Mouse (Mus musculus) megakaryocyte-erythroid progenitor cell, adult 5 weeks (primary cell): ENCODE data around the gene Rnf168. TPM values are rescaled to one million over a fixed set of nuclear protein-coding genes. Genes with fewer than 3 reads are reported as not detected.

Experiments
- polyA plus RNA-seq: library from polyadenylated mRNA; stranded (reverse); fragments of >175 nt; gene quantifications from 2 replicates; pipeline ENCODE4 v1.2.3, GENCODE M21; 2012

Gene Rnf168
- 8.0 and 11.0 TPM in 2 replicates for polyA plus RNA-seq

DNA sequence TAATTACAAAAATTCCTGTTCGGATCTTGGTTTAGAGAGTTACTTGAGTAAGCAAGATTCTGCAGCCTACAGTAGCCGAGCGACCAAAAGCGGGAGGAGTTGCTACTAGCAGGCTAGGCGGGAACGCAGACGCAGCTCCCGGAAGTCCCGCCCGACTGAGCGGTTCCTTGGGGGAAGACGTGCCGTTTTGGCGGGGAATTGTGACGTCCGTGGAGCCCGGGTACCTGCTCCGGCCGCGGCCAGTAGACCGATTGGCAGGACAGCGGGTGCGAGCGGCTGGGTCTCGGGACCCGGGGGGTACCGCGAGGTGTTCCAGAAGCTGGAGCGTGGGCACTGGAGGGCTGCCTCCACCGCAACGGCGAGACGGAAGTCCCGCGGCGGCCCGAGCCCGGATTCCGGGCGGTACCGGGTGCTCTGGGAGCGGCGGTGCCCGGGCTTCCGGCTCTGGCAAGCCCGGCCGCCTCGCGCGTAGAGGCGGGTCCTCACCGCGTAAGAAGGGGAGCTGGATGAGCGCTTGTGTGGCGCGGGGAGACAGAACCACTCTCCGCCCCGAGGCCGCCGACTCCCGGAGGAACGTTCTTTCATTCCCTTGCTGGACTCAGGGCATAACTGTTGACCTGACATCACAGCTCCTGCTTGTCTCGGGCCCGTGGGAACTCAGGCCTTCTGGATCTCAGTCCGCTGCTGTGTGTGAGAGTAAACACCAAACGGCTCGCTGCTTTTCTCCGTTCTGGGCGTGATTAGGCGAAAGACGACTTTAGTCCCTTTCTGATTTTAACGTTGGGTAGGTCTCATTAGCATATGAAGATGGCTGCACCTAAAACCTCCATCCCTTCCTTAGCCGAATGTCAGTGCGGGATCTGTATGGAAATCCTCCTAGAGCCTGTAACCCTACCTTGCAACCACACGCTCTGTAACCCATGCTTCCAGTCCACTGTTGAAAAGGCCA lies at the start of gene Rnf168:
Gene Rnf168, plus strand, starts transcription at position 152 of the 949 bp plus-strand sequence.

DNA sequence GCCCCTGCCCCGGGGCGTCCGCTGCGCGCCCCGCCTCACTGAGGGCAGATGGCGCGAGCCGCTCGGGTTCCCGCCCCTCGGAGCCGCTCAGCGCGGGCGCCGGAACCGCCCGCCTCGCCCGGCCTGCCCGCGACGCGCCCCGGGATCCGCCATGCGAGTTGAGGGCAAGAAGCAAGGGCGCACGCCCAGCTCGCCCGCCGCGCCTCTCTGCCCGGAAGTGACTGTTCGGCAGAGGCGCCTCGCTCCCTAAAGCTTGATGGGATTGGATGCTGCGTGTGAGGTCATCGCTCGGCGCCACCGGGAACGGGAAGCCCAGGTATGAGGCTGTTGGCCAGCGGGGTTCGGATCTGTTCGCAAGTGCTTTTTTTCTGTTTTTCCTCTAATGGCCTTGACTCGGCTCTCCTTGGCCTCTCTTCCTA lies 30.3 kb upstream of the Rnf168 start, which contains the start of the genes Fbxo45 and Wdr53:
Gene Fbxo45, minus strand, starts transcription at position 207 of the 419 bp plus-strand sequence.
Gene Wdr53, plus strand, starts transcription at position 276 of the 419 bp plus-strand sequence.

DNA sequence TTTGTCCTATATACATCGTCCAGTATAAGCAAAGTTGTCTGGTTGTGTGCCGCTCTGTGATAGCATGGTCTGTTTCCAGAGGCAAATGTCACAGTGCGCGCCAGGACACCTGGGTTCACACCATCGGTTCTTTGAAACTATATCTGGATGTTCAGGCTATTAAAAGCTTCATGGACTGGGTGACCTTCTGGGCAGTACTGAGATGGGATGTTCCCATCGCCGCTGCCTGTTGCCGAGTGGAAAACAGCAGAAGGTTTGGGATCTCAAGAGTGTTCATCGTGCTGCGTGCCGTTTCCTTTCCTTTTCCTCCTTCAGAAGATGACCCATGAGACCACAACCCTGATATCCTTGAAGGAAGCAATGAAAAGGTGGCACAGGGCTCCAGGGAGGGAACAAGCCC lies 6.0 kb upstream of the Rnf168 start, which contains the start of gene Smco1:
Gene Smco1, plus strand, starts transcription at position 178 of the 400 bp plus-strand sequence.

DNA sequence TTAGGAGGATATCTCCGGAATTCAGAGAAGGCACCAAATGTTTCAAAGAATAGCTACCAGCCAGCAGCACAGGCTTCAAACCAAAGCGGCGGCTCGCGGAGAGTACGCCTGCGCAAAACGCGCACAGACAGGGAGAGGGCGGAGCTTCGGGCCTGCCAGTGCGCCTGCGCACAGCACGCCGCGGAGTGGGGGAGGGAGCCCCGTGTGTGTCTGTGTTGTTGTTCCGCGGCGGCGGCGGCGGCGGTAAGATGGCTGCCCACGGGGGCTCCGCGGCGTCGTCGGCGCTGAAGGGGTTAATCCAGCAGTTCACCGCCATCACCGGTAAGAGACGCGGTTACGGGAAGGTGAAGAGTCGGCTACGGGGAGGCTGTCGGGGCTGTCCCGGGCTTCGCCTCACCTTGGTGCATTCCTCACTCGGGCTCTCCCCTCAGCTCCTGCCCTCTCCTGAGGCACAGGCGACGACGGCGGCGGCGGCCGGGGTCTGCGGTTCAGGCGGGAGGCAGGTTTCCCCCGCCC lies 54.8 kb downstream of the Rnf168 start, which contains the start of gene Ubxn7:
Gene Ubxn7, plus strand, starts transcription at position 218 of the 516 bp plus-strand sequence.

Other genes starting within 250 kb of the Rnf168 start
- gene Pak2, start 198.1 kb upstream of the Rnf168 start, polyA plus RNA-seq, result 36.0 and 45.3 TPM in 2 replicates
- 37.7 and 38.6 TPM in 2 replicates for gene Pigx, start 177.7 kb upstream of the Rnf168 start, polyA plus RNA-seq
- gene Cep19, start 177.7 kb upstream of the Rnf168 start, polyA plus RNA-seq, result 4.1 and 6.0 TPM in 2 replicates
- gene Nrros, start 111.9 kb upstream of the Rnf168 start, polyA plus RNA-seq, result 98.7 and 161 TPM in 2 replicates
- gene Bex6, start 97.6 kb upstream of the Rnf168 start, polyA plus RNA-seq, result 13.1 and 13.8 TPM in 2 replicates
- gene Fbxo45, start 30.3 kb upstream of the Rnf168 start, polyA plus RNA-seq, result 7.1 and 8.0 TPM in 2 replicates
- gene Wdr53, start 30.2 kb upstream of the Rnf168 start, polyA plus RNA-seq, result 10.8 and 14.9 TPM in 2 replicates
- not detected in 2 replicates for gene Smco1, start 6.0 kb upstream of the Rnf168 start, polyA plus RNA-seq
- 1.6 and 4.4 TPM in 2 replicates for gene Ubxn7, start 54.8 kb downstream of the Rnf168 start, polyA plus RNA-seq
- not detected in 2 replicates for gene Tm4sf19, start 123.0 kb downstream of the Rnf168 start, polyA plus RNA-seq
- 0.60 and 0.76 TPM in 2 replicates for gene Tctex1d2, start 142.2 kb downstream of the Rnf168 start, polyA plus RNA-seq
- 43.8 and 50.1 TPM in 2 replicates for gene Pcyt1a, start 153.5 kb downstream of the Rnf168 start, polyA plus RNA-seq
- 0.06 TPM in 1 of 2 replicates, not detected in the other for gene Slc51a, start 210.4 kb downstream of the Rnf168 start, polyA plus RNA-seq
- not detected in 2 replicates for gene Zdhhc19, start 218.8 kb downstream of the Rnf168 start, polyA plus RNA-seq